Mouse (Mus musculus) midbrain, postnatal 0 days (tissue): ENCODE measurements around the gene Mus81. TPM values are rescaled to one million over a fixed set of nuclear protein-coding genes. Genes with fewer than 3 reads are reported as not detected.

Experiments
- ATAC-seq: fragments of 200-750 bp; cut with Nextera tagmentation; 2 replicates; pipeline ENCODE4 v1.8.0; 2017; ENCODE audit warnings: moderate number of reproducible peaks, mild to moderate bottlenecking, moderate TSS enrichment, moderate library complexity; ENCODE audit not compliant: low FRiP score
- DNase-seq: peaks from one replicate; pipeline ENCODE4 v3.0.0-alpha.2; 2015; ENCODE audit warnings: low spot score
- H3K27ac ChIP-seq: fragments of 300-500 bp; sonication (generic); 2 replicates; pipeline ENCODE4 v1.5.1; 2014; ENCODE audit warnings: low read depth, mild to moderate bottlenecking, low read length, mixed read lengths
- H3K27me3 ChIP-seq: fragments of 300-500 bp; sonication (generic); 2 replicates; pipeline ENCODE4 v1.6.1; 2014; ENCODE audit warnings: low read length, control low read depth, mixed read lengths; ENCODE audit not compliant: insufficient read depth
- H3K36me3 ChIP-seq: fragments of 300-500 bp; sonication (generic); 2 replicates; pipeline ENCODE4 v1.6.1; 2014; ENCODE audit warnings: low read length, control low read depth, mixed read lengths; ENCODE audit not compliant: insufficient read depth
- H3K4me1 ChIP-seq: fragments of 300-500 bp; sonication (generic); 2 replicates; pipeline ENCODE4 v1.6.1; 2014; ENCODE audit warnings: mild to moderate bottlenecking, control low read depth, antibody characterized with exemption, low read length, mixed read lengths; ENCODE audit not compliant: insufficient read depth
- H3K4me2 ChIP-seq: fragments of 300-500 bp; sonication (generic); 2 replicates; pipeline ENCODE4 v1.6.1; 2014; ENCODE audit warnings: low read depth, mild to moderate bottlenecking, low read length, mixed read lengths; ENCODE audit not compliant: poor library complexity, severe bottlenecking
- H3K4me3 ChIP-seq: fragments of 300-500 bp; sonication (generic); 2 replicates; pipeline ENCODE4 v1.5.1; 2014; ENCODE audit warnings: low read depth, mild to moderate bottlenecking, low read length, moderate library complexity
- H3K9ac ChIP-seq: fragments of 300-500 bp; sonication (generic); replicated peaks from 2 replicates; pipeline ENCODE4 v1.6.1; 2014; ENCODE audit warnings: mild to moderate bottlenecking, low read length, moderate library complexity, mixed read lengths; ENCODE audit not compliant: poor library complexity, severe bottlenecking
- H3K9me3 ChIP-seq: fragments of 300-500 bp; sonication (generic); 2 replicates; pipeline ENCODE4 v1.6.1; 2016; ENCODE audit warnings: low read length, control low read depth
- CTCF ChIP-seq: IDR thresholded peaks from 2 replicates; pipeline ENCODE4 v1.5.1; 2016; ENCODE audit warnings: antibody characterized with exemption, mild to moderate bottlenecking
- WGBS: fragments of 180-500 bp; shearing (Covaris S2); extraction: QIAGEN DNeasy Blood & Tissue Kit; methylation state at CpG from one replicate; pipeline ENCODE4 v1.1.7; 2014; 5-methylcytosine and 5-hydroxymethylcytosine counted together
- polyA plus RNA-seq: library from polyadenylated mRNA; unstranded; fragments of >200 nt; fragmentation: Nextera tagmentation; extraction: Ambion mirVana; gene quantifications from 2 replicates; pipeline ENCODE4 v1.2.1, GENCODE M21; 2015
- total RNA-seq: library from RNA; depleted of rRNA; stranded (reverse); fragments of >200 nt; gene quantifications from 2 replicates; pipeline ENCODE4 v1.2.3, GENCODE M21; 2014

The Mus81 gene
- total and polyA plus RNA-seq, 2 experiments from 2014 or later, result 27.9 to 87.3 TPM

- Histone ChIP-seq H3K27me3 (no peaks in the 10 kb centered on the region), H3K36me3 (peaks cover 47% of the 10 kb centered on the region), H3K4me2 (no peak overlapping the region), H3K27ac (no peak overlapping the region), H3K4me3 (no peak overlapping the region), H3K9ac (no peak overlapping the region), H3K9me3 (no peaks in the 10 kb centered on the region), H3K4me1 (peaks cover 3% of the 10 kb centered on the region; the same call in 1 of the 2 replicates)
- ATAC-seq, result no peak
- TF ChIP-seq CTCF, result no peak
- DNase-seq, result no peak
- WGBS, result 92% methylated on average over 8 of the region's 8 CpGs
Measured at GRCm38 (mm10) chr19:5485371-5485770, 2.8 kb downstream of the Mus81 start.

- Histone ChIP-seq H3K27me3 (no peaks in the 10 kb centered on the region), H3K4me3 (no peak overlapping the region), H3K4me2 (no peak overlapping the region), H3K4me1 (peaks cover 3% of the 10 kb centered on the region; the same call in 1 of the 2 replicates), H3K9me3 (no peaks in the 10 kb centered on the region), H3K9ac (no peak overlapping the region), H3K36me3 (peaks cover 53% of the 10 kb centered on the region), H3K27ac (no peak overlapping the region)
- ATAC-seq, result no peak
- DNase-seq, result no peak
- 90% methylated on average over 5 of the region's 5 CpGs for WGBS
- TF ChIP-seq CTCF, result no peak
Measured at GRCm38 (mm10) chr19:5484496-5484895, 3.7 kb downstream of the Mus81 start.

GRCm38 (mm10) chr19:5483386-5484359, 4.5 kb downstream of the Mus81 start:
- DNase-seq, result no peak
- no peak overlapping the region for H3K9ac ChIP-seq
- H3K9me3 ChIP-seq, result no peaks in the 10 kb centered on the region
- peaks cover 57% of the 10 kb centered on the region for H3K36me3 ChIP-seq
- TF ChIP-seq CTCF, result no peak
- H3K4me3 ChIP-seq, result no peak overlapping the region
- peaks cover 3% of the 10 kb centered on the region; the same call in 1 of the 2 replicates for H3K4me1 ChIP-seq
- H3K4me2 ChIP-seq, result no peak overlapping the region
- no peak overlapping the region for H3K27ac ChIP-seq
- 92% methylated on average over 19 of the region's 19 CpGs for WGBS
- H3K27me3 ChIP-seq, result no peaks in the 10 kb centered on the region
- no peak for ATAC-seq

- 96% methylated on average over 10 of the region's 10 CpGs for WGBS
Measured at GRCm38 (mm10) chr19:5481398-5481797, 6.8 kb downstream of the Mus81 start.

GRCm38 (mm10) chr19:5480016-5480415, 8.2 kb downstream of the Mus81 start:
- H3K4me2 ChIP-seq, result no peak overlapping the region
- DNase-seq (no peak), ATAC-seq (no peak)
- H3K9me3 ChIP-seq, result no peaks in the 10 kb centered on the region
- 91% methylated on average over 10 of the region's 10 CpGs for WGBS
- no peak for TF ChIP-seq CTCF
- H3K4me1 ChIP-seq, result peaks cover 9% of the 10 kb centered on the region
- no peak overlapping the region for H3K4me3 ChIP-seq
- no peak overlapping the region for H3K9ac ChIP-seq
- H3K27ac ChIP-seq, result no peak overlapping the region
- peaks cover 51% of the 10 kb centered on the region for H3K36me3 ChIP-seq
- H3K27me3 ChIP-seq, result no peaks in the 10 kb centered on the region

More at GRCm38 (mm10) chr19:5481398-5481797, 6.8 kb downstream of the Mus81 start:
- Histone ChIP-seq H3K4me2 (no peak overlapping the region), H3K9me3 (no peaks in the 10 kb centered on the region), H3K4me3 (no peak overlapping the region), H3K9ac (no peak overlapping the region), H3K27me3 (no peaks in the 10 kb centered on the region), H3K36me3 (peaks cover 61% of the 10 kb centered on the region), H3K27ac (no peak overlapping the region), H3K4me1 (no peaks in the 10 kb centered on the region)
- no peak for ATAC-seq
- TF ChIP-seq CTCF, result no peak
- DNase-seq, result no peak

- Histone ChIP-seq H3K9me3 (no peaks in the 10 kb centered on the region), H3K9ac (no peak overlapping the region), H3K36me3 (peaks cover 30% of the 10 kb centered on the region), H3K4me1 (peaks cover 14% of the 10 kb centered on the region), H3K27me3 (no peaks in the 10 kb centered on the region), H3K27ac (no peak overlapping the region), H3K4me3 (no peak overlapping the region), H3K4me2 (no peak overlapping the region)
- DNase-seq (no peak), ATAC-seq (no peak)
- WGBS, result 93% methylated on average over 18 of the region's 18 CpGs
- no peak for TF ChIP-seq CTCF
Measured at GRCm38 (mm10) chr19:5477668-5478300, 10.4 kb downstream of the Mus81 start.
